Mouse (Mus musculus) T-helper 17 cell (primary cell): ENCODE measurements at regions not wholly inside any gene's neighbourhood (a gene's known extent, or its start where the extent isn't known, plus 50 kb on each side); places are given as distances from the start of the nearest gene placed in this dataset.

Experiments
- in situ Hi-C, 2 experiments: fragments of 300-600 bp; cut with MboI, MseI; formaldehyde crosslinking; loops; 1 replicate in 1 of 2; 2 replicates in 1 of 2; pipeline ENCODE4 v1.15.1; 2025; ENCODE audit warnings: high pct_unique_total_duplicates in 2 of 2

- in situ Hi-C loops, result loop anchor here (5.0 kb wide), 1 partner anchor 876 kb away; no protein-coding TSS in a partner anchor
Observed at GRCm38 (mm10) chr8:71026424-71026890, 120.7 kb downstream of the Map1s start.

DNA sequence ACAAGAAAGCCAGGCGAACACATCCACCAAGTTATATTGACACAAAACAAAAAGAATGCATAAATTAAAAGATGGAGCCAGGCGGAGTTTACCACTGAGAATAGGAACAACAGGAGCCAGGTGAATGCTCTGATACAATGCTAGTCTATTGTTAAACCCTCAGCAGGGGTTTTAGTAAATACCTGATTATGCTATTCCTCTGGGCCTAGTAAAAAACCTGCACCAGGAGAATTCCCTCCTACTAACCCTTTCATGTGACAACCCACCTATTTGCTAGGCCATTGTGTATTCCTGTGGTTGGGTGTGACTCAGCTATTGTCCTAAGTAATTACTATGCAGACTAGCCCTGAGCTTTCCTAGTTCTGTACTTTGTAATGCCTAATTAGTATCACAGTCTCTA lies 122.8 kb downstream of the Map1s start:
- in situ Hi-C loops, result loop anchor here (5.0 kb wide), 1 partner anchor 874 kb away; no protein-coding TSS in a partner anchor
